Mouse (Mus musculus) CH12.LX (cell line): Measurements from ENCODE around the gene Dcakd. TPM values are rescaled to one million over a fixed set of nuclear protein-coding genes. Genes with fewer than 3 reads are reported as not detected.
A peak's percentile ranks its signal among the peaks of the same experiment; 100 is the strongest.

Experiments
- DNase-seq: peaks from one replicate; pipeline ENCODE4 v3.0.0-alpha.2; 2013; ENCODE audit errors: extremely low read depth
- H3K27ac ChIP-seq: 2 replicates; pipeline ENCODE4 v1.5.1; 2012; ENCODE audit warnings: low read depth, mild to moderate bottlenecking, control low read depth, moderate library complexity; ENCODE audit not compliant: insufficient read depth
- H3K27me3 ChIP-seq: replicated peaks from 2 replicates; pipeline ENCODE3; 2012; ENCODE audit warnings: inconsistent platforms
- H3K36me3 ChIP-seq, 2 experiments: replicated peaks in 1 of 2; 2 replicates each; pipeline versions ENCODE3 to v1.6.1; 2012; ENCODE audit warnings: inconsistent platforms in 1 of 2, low read length in 1 of 2, mild to moderate bottlenecking in 1 of 2, mixed read lengths in 1 of 2, moderate library complexity in 1 of 2; ENCODE audit not compliant: control insufficient read depth in 1 of 2, insufficient read depth in 1 of 2
- H3K4me1 ChIP-seq, 2 experiments: 2 replicates each; pipeline ENCODE4 v1.6.1; 2012; ENCODE audit warnings: inconsistent platforms in 1 of 2, moderate library complexity in 1 of 2; ENCODE audit not compliant: insufficient read depth in 2 of 2, control insufficient read depth in 1 of 2
- H3K4me2 ChIP-seq: 2 replicates; pipeline ENCODE4 v1.6.1; 2012; ENCODE audit warnings: low read depth, mild to moderate bottlenecking, control low read depth; ENCODE audit not compliant: poor library complexity, insufficient read depth, severe bottlenecking
- H3K4me3 ChIP-seq, 3 experiments: fragments of 150-350 bp in 1 of 3; sonication (generic) in 1 of 3; replicated peaks in 1 of 3; 2 replicates each; pipeline versions ENCODE3 to v1.5.1; 2011 to 2012; ENCODE audit warnings: low read depth in 2 of 3, low read length in 2 of 3, mild to moderate bottlenecking in 2 of 3, moderate library complexity in 2 of 3, control low read depth in 1 of 3, improper control_type of control experiment in 1 of 3, inconsistent platforms in 1 of 3, mixed read lengths in 1 of 3; ENCODE audit not compliant: poor library complexity in 1 of 3
- H3K79me2 ChIP-seq: replicated peaks from 2 replicates; pipeline ENCODE4 v1.6.1; 2012; ENCODE audit warnings: mild to moderate bottlenecking, moderate library complexity; ENCODE audit not compliant: control insufficient read depth, poor library complexity, insufficient read depth, severe bottlenecking; ENCODE audit errors: extremely low read depth
- H3K9ac ChIP-seq: 2 replicates; pipeline ENCODE4 v1.6.1; 2012; ENCODE audit warnings: low read depth, mild to moderate bottlenecking, control low read depth, moderate library complexity; ENCODE audit not compliant: insufficient read depth
- H3K9me3 ChIP-seq: replicated peaks from 2 replicates; pipeline ENCODE3; 2012; ENCODE audit warnings: low read length, inconsistent platforms, mixed read lengths
- BHLHE40 ChIP-seq: IDR thresholded peaks from 2 replicates; pipeline ENCODE4 v1.6.1; 2011; ENCODE audit warnings: mild to moderate bottlenecking, low read depth, low read length, improper control_type of control experiment
- CHD1 ChIP-seq: IDR thresholded peaks from 2 replicates; pipeline ENCODE4 v1.6.1; 2012; ENCODE audit warnings: low read depth, low read length, improper control_type of control experiment, inconsistent platforms
- CTCF ChIP-seq, 2 experiments: IDR thresholded peaks in 1 of 2; conservative IDR thresholded peaks in 1 of 2; 2 replicates each; pipeline ENCODE4 v1.5.1; 2011 to 2012; ENCODE audit warnings: low read depth in 2 of 2, low read length in 2 of 2, improper control_type of control experiment in 1 of 2, inconsistent platforms in 1 of 2, mild to moderate bottlenecking in 1 of 2, moderate library complexity in 1 of 2
- E2F4 ChIP-seq: IDR thresholded peaks from 2 replicates; pipeline ENCODE4 v1.6.1; 2011; ENCODE audit warnings: low read depth, low read length, improper control_type of control experiment; ENCODE audit not compliant: insufficient replicate concordance
- ETS1 ChIP-seq: conservative IDR thresholded peaks from 2 replicates; pipeline ENCODE4 v1.6.1; 2012; ENCODE audit warnings: low read depth, mild to moderate bottlenecking, inconsistent platforms, low read length, improper control_type of control experiment, moderate library complexity
- MAFK ChIP-seq: IDR thresholded peaks from 2 replicates; pipeline ENCODE4 v1.6.1; 2011; ENCODE audit warnings: low read length, improper control_type of control experiment; ENCODE audit not compliant: insufficient replicate concordance
- MAZ ChIP-seq: IDR thresholded peaks from 2 replicates; pipeline ENCODE4 v1.6.1; 2012; ENCODE audit warnings: low read depth, mild to moderate bottlenecking, inconsistent platforms, low read length, improper control_type of control experiment, moderate library complexity
- MXI1 ChIP-seq: IDR thresholded peaks from 2 replicates; pipeline ENCODE4 v1.6.1; 2011; ENCODE audit warnings: mild to moderate bottlenecking, low read depth, low read length, improper control_type of control experiment
- POLR2AphosphoS2 ChIP-seq: IDR thresholded peaks from 2 replicates; pipeline ENCODE4 v1.6.1; 2011; ENCODE audit warnings: low read depth, low read length, improper control_type of control experiment
- RAD21 ChIP-seq: IDR thresholded peaks from 2 replicates; pipeline ENCODE4 v1.6.1; 2011; ENCODE audit warnings: low read depth, mild to moderate bottlenecking, low read length, improper control_type of control experiment, moderate library complexity
- SMC3 ChIP-seq: IDR thresholded peaks from 2 replicates; pipeline ENCODE4 v1.6.1; 2011; ENCODE audit warnings: low read depth, low read length, improper control_type of control experiment
- USF1 ChIP-seq: IDR thresholded peaks from 2 replicates; pipeline ENCODE4 v1.6.1; 2014; ENCODE audit warnings: low read depth, mild to moderate bottlenecking, inconsistent platforms, low read length, improper control_type of control experiment
- ZMIZ1 ChIP-seq: IDR thresholded peaks from 2 replicates; pipeline ENCODE4 v1.6.1; 2012; ENCODE audit warnings: low read depth, mild to moderate bottlenecking, inconsistent platforms, low read length, improper control_type of control experiment
- dilution Hi-C: fragments of 300-500 bp; cut with MboI; formaldehyde crosslinking; loops from 2 replicates; pipeline ENCODE4 v1.14.3; 2020; ENCODE audit warnings: low sequenced_read_pairs; ENCODE audit not compliant: extremely low pct_unique_long_range_greater_than_20kb, extremely low pct_ligation_motif_present
- in situ Hi-C: fragments of 300-500 bp; cut with MboI; formaldehyde crosslinking; loops from 3 replicates; pipeline ENCODE4 v1.14.3; 2019; ENCODE audit warnings: low sequenced_read_pairs, low pct_ligation_motif_present, low pct_unique_long_range_greater_than_20kb, mixed read lengths
- polyA plus RNA-seq: library from polyadenylated mRNA; unstranded; fragments of >175 nt; gene quantifications from 2 replicates; pipeline ENCODE4 v1.2.1, GENCODE M21; 2012; ENCODE audit warnings: low read depth; ENCODE audit not compliant: insufficient read length
- total RNA-seq, 2 experiments: library from RNA; depleted of rRNA; stranded (reverse); fragments of 300-350 nt in 1 of 2; fragments of >200 nt in 1 of 2; gene quantifications; 2 replicates each; pipeline ENCODE4 v1.2.3; 2012 to 2014

Gene Dcakd
- total and polyA plus RNA-seq, 3 experiments: 8.8 to 89.0 (median 24.0) TPM

DNA sequence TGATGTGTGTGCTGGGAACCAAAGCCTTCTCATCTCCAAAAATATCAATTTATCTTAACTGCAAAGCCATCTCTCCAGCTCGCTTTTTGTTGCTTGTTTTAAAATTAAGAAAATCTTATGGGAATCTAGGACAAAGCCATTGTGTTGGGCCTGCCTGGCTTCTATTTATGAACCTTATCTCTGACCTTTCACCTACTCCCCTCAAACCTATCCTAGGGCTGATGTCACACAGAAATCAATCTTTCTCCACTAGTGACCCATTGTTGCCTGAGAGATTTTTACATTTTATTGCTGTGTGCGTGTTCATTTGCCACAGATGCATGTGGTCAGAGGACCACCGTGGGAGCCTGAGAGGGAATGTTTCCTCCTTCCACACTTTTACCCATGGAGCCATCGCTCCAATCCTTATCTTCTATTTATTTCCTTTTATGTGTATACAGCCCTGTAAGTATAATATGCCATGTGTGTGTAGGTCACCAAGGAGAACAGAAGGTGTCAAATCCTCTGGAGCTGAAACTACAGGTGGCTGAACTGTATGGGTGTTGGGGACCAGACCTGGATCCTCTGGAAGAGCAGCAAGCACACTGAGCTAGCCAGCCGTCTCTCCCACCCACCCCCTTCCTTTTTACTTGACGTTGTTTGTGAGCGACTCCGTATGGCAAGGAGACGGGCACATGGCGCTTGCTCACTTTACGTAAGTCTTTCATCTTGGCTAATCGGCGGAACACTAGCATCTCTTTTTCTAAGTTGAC lies 17.5 kb downstream of the Dcakd start:
- in situ Hi-C loops (no loop called here), dilution Hi-C loops (no loop called here)
- no peak overlapping the region for H3K9ac ChIP-seq
- H3K27me3 ChIP-seq: no peaks in the 10 kb centered on the region
- DNase-seq: no peak
- no peak overlapping the region for H3K4me3 ChIP-seq
- H3K4me2 ChIP-seq: no peak overlapping the region
- peaks cover 7 to 9% of the 10 kb centered on the region in 2 experiments for H3K4me1 ChIP-seq
- TF ChIP-seq MAZ: no peak
- TF ChIP-seq ETS1: no peak
- 0 out of 2 replicates have a peak, but pooled peaks have one; percentile 52 for TF ChIP-seq POLR2AphosphoS2
- TF ChIP-seq USF1: no peak
- H3K79me2 ChIP-seq: peaks cover 22% of the 10 kb centered on the region
- H3K36me3 ChIP-seq: peaks cover 27 to 73% of the 10 kb centered on the region in 2 experiments
- H3K27ac ChIP-seq: no peak overlapping the region
- no peaks in the 10 kb centered on the region for H3K9me3 ChIP-seq

DNA sequence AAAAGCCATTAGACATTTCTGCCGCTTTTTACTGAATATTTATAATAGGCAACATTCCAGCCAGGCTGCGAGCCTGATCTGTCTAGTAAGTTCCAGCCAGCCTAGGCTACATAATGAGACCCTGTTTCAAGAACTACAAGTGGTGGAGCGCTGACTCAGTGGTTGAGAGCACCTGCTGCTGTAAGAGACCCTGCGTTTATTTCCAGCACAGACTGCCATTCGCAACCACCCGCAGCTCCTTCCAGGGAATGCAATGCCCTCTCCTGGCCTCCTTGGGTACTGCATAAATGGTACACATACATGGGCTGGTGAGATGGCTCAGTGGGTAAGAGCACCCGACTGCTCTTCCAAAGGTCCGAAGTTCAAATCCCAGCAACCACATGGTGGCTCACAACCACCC lies 18.9 kb downstream of the Dcakd start:
- Histone ChIP-seq H3K9me3 (no peaks in the 10 kb centered on the region), H3K4me2 (no peak overlapping the region), H3K27me3 (no peaks in the 10 kb centered on the region), H3K27ac (no peak overlapping the region), H3K36me3 (peaks cover 27 to 76% of the 10 kb centered on the region in 2 experiments), H3K4me3 (no peak overlapping the region), H3K79me2 (peaks cover 11% of the 10 kb centered on the region), H3K4me1 (peaks cover 0 to 4% of the 10 kb centered on the region in 2 experiments; a peak in 2 of 4 replicates), H3K9ac (no peak overlapping the region)
- in situ Hi-C loops (no loop called here), dilution Hi-C loops (no loop called here)
- TF ChIP-seq BHLHE40 (no peak), CHD1 (no peak), MXI1 (no peak), SMC3 (peak; percentile 17; the same call in 1 of the 2 replicates), MAFK (no peak), RAD21 (peak; percentile 9; the same call in 1 of the 2 replicates), CTCF (conservative IDR thresholded peaks at IDR 0.05 in 1 of 2, IDR thresholded peaks at IDR 0.05 in 1 of 2; ENCODE audit: low read depth in 2 of 2, low read length in 2 of 2) (peak; percentile 10 to 48; a peak in 2 of 4 replicates), ZMIZ1 (no peak)
- peak; percentile 60 for DNase-seq

- Histone ChIP-seq H3K36me3 (peaks cover 23 to 80% of the 10 kb centered on the region in 2 experiments), H3K4me1 (peaks cover 0 to 2% of the 10 kb centered on the region in 2 experiments; a peak in 2 of 4 replicates), H3K4me3 (no peak overlapping the region), H3K27ac (no peak overlapping the region), H3K27me3 (no peaks in the 10 kb centered on the region)
- no peak for DNase-seq
- TF ChIP-seq E2F4: no peak
- TF ChIP-seq, all 38 proteins: peak for 0
- dilution Hi-C loops: no loop called here
- Histone ChIP-seq H3K4me2 (no peak overlapping the region), H3K79me2 (peaks cover 11% of the 10 kb centered on the region), H3K9ac (no peak overlapping the region), H3K9me3 (no peaks in the 10 kb centered on the region)
- in situ Hi-C loops: no loop called here
Observed at GRCm38 (mm10) chr11:103008558-103008957, 19.6 kb downstream of the Dcakd start.
